Mouse (Mus musculus) thymus, adult 18-20 months (tissue): ENCODE data around the gene Rapgefl1.

Experiments used
- DNase-seq, 2 experiments: peaks; one replicate each; pipeline ENCODE4 v3.0.0; 2022; ENCODE audit warnings: mixed read lengths in 2 of 2

Gene Rapgefl1

DNA sequence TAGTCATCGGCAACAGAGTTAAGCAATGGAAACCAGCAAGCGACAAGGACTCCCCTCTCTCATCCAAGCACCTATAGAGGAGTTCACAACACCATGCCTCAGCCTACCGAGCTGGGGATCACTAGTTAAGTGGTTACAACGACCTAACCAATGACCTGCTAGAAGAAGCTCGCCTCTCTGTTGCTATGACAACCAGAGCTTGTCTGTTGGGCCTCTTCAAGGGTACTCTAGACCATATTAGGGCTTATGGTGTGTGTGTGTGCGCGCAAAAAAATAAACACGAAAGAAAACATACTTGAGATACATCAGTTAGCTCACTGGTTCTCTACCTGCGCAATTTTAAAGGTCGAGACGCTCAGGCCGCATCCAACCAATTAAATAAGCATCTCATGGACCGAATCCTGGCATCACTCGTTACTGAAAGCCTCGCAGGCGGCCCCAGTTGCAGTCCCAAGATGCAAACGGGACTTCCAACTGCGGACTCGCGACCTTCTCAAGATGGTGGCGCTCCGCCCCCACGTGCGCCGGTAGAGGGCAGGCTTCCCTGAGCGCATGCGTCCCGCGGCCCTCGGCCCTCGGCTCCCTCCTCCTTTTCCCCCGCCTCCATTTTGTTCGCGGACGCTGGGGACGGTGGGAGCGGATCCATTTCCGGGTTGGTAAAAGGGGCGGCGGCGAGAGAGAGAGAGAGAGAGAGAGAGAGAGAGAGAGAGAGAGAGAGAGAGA, 26.6 kb downstream of the Rapgefl1 start, which contains the start of gene Wipf2:
Gene Wipf2 (plus strand): TSS at position 611 of the 723 bp plus-strand sequence.
- peak; percentile 89 to 91 for DNase-seq

GRCm38 (mm10) chr11:98863751-98864429, 27.3 kb downstream of the Rapgefl1 start:
- peak in 1 of 2 experiments; percentile 64 for DNase-seq

- DNase-seq = no peak
Measured at GRCm38 (mm10) chr11:98867293-98867692, 30.7 kb downstream of the Rapgefl1 start.

GRCm38 (mm10) chr11:98869906-98870305, 33.3 kb downstream of the Rapgefl1 start:
- no peak for DNase-seq

- DNase-seq = no peak
Measured at GRCm38 (mm10) chr11:98870791-98871190, 34.2 kb downstream of the Rapgefl1 start.

DNA sequence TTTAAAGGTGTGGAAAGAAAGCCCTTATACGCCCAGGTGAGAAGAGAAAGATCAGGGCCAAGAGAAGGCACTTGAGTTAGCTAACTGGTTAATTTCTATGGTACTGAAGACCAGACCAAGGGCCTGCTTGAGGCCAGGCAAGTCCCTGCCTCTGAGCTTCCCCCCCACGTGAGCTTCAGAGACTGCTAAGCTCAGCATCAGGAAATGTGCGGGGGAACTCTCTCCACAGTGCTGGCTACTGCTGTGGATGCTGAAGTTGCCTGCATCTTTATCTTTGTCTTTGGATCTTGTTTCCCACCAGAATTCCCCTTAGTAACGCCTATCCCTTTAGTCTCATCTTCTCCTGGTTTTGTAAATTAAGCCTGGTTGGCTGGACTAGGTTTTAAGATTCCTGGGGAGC, 34.8 kb downstream of the Rapgefl1 start:
- no peak for DNase-seq

DNA sequence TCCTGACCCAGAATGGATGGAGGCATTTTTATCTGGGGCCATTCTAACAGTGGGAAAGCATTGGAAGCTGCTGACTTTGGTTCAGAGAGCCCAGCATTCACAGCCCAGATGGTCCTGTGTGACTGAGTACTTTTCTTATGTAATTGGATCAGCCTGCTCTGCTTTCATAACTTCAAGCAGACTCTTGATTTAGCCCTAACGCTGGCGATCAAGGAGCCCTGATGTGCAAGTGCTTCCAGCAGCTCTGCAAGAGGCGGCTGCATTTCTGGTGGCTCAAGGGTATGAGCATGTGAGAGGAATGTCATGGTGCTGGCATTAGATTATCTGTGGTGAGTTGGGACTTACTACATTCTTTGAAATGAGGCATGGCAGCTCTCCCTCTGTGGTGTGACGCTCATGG, 35.5 kb downstream of the Rapgefl1 start:
- DNase-seq = no peak

DNA sequence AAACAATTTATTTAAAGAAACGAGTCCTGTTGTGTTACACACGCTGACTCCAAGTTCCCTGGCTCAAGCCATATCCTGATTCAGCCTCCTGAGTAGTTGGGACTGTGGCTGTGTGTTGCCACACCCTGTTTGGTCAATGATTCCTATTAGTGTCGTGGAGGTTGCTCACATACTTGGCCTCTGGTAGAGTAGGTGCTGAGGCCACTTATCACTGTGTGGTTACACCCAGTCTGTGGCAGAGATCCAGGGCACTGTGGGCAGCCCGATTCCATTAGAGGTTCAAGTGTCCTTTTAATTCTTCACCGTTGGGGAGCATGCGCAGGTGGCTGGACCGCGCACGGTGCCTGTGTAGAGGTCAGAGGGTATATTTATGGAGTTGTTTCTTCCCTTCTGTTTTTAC, 37.3 kb downstream of the Rapgefl1 start:
- DNase-seq = no peak

GRCm38 (mm10) chr11:98877001-98877400, 40.4 kb downstream of the Rapgefl1 start:
- DNase-seq = no peak

DNA sequence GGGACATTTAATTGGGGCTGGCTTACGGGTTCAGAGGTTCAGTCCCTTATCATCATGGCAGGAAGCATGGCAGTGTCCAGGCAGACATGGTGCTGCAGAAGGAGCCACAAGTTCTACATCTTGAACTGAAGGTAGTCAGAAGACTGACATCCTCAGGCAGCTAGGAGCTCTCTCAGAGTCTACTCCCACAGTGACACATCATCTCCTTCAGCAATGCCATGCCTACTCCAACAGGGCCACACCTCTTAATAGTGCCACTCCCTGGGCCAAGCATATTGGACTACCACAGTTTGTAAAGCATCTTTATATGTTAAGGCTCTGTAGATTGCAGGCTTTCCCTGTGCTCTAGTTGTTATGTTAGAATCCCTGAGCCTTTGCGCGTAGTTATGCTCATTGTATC, 51.1 kb downstream of the Rapgefl1 start:
- no peak for DNase-seq

DNA sequence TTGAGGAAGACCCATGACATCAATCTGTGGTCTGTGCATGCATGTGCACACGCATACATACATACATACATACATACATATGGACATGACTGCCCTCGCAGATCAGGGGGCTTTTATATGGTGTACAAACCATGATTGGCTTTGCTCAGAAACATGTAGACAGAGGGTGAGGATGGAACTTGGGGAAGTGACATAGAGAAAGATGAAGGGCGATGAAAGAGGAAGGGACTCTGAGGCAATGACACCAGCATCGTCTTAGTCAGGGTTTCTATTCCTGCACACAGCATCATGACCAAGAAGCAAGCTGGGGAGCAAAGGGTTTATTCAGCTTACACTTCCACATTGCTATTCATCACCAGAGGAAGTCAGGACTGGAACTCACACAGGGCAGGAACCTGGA, 52.5 kb downstream of the Rapgefl1 start:
- DNase-seq = no peak

DNA sequence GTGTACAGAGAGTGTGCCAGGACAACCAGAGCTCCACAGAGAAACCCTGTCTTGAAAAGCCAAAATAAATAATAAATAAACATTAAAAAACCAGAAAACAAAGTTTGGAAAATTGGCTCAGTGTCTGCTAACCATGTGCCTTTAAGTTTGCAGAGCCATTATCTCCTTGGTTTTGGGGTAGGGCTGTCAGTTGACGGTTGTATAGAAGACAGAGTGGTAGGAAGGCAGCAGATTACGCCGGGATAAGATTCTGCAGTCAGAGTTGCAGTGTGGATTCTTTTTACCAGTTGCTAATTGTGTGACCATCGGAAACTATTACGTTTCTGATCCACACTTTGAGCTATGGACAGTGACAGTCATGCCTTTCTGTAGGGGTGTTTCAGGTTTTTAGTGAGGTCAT, 53.4 kb downstream of the Rapgefl1 start:
- no peak for DNase-seq

DNA sequence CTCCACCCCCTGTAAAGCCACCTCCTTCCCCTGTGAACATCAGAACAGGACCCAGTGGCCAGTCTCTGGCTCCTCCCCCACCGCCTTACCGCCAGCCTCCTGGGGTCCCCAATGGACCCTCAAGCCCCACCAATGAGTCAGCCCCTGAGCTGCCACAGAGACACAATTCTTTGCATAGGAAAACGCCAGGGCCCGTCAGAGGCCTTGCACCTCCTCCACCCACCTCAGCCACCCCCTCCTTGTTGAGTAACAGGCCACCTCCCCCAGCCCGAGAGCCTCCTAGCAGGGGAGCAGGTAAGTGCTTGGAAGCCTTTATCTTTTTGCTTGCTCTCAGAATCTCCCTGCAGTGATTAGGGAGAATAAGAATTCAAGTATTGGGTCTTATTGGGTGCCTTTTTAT, 55.8 kb downstream of the Rapgefl1 start:
- DNase-seq = no peak

DNA sequence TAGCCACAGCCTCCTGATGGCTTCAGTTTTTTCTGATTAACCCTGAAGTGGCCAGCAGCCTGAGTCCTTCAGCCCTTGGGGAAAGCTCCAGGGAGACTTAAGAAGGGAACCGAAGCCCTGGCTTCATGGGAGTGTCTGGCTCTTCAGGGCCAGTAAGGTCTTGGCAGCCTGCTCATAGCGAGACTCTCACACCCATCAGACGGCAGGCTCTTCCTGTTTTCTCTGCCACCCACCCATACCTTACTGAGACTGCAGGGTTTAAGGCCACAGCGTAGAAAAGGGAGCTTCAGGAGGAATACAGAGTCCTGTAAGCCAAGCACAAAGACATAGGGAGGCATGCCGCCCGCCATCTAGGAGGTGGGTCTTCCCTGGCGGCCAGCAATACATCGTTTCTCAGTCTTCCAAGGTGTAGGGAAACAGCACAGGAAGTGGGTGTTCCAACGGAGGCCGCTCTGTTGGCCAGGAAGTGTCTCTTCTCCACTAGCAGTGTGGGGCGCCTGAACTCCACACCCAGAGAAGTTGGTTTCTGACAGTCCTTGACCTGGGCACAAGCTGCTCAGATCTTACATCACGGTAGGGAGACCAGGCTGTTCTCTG, 64.0 kb downstream of the Rapgefl1 start:
- DNase-seq = peak in 1 of 2 experiments; percentile 36

DNA sequence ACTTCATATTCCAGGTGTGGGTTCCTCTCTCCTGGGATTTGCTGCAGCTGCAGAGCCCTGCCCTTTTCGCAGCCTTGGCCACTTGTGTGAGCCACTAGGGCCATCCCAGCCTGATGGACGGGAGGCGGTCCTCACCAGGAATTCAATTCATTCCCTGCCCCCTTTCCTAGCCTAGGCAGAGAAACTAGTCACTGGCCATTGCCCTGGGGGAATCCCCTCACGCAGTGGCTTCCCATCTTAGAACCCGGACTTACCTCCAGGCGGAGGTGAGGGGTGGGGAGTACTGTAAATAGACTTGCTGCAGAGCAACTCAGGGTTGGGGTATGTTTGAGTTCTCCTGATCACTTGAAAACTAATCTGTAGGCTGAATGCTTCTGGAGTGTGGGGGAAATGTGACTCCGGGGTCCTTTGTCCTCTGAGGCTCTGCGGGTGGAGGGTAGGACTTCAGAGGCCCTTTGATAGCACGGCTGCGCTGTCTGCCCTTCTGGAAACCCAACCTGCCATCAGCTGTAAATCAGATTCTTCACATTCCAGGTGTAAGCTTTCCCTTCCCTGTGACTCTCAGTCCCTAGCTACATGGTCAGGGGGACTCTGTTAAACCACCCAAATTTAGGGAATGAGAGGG, 66.1 kb downstream of the Rapgefl1 start:
- DNase-seq = no peak
